Mouse (Mus musculus) midbrain, embryonic 14.5 days (tissue): ENCODE measurements at regions not wholly inside any gene's neighbourhood (a gene's known extent, or its start where the extent isn't known, plus 50 kb on each side); places are given as distances from the start of the nearest gene placed in this dataset.

Experiments used
- ATAC-seq: fragments of 200-750 bp; cut with Nextera tagmentation; 2 replicates; pipeline ENCODE4 v1.8.0; 2017; ENCODE audit warnings: moderate number of reproducible peaks, moderate library complexity; ENCODE audit not compliant: low FRiP score, low TSS enrichment
- DNase-seq: peaks from one replicate; pipeline ENCODE4 v3.0.0-alpha.2; 2015
- H3K27ac ChIP-seq: fragments of 300-500 bp; sonication (generic); replicated peaks from 2 replicates; pipeline ENCODE4 v1.5.1; 2014; ENCODE audit warnings: mild to moderate bottlenecking, low read depth, low read length, moderate library complexity
- H3K27me3 ChIP-seq: fragments of 300-500 bp; sonication (generic); 2 replicates; pipeline ENCODE4 v1.6.1; 2014; ENCODE audit warnings: low read length, control low read depth, mixed read lengths; ENCODE audit not compliant: control insufficient read depth, insufficient read depth
- H3K36me3 ChIP-seq: fragments of 300-500 bp; sonication (generic); 2 replicates; pipeline ENCODE4 v1.6.1; 2014; ENCODE audit warnings: low read length, control low read depth; ENCODE audit not compliant: control insufficient read depth, insufficient read depth
- H3K4me1 ChIP-seq: fragments of 300-500 bp; sonication (generic); 2 replicates; pipeline ENCODE4 v1.6.1; 2014; ENCODE audit warnings: mild to moderate bottlenecking, antibody characterized with exemption, low read length, control low read depth; ENCODE audit not compliant: control insufficient read depth, insufficient read depth
- H3K4me2 ChIP-seq: fragments of 300-500 bp; sonication (generic); 2 replicates; pipeline ENCODE4 v1.6.1; 2014; ENCODE audit warnings: mild to moderate bottlenecking, low read length, moderate library complexity
- H3K4me3 ChIP-seq: fragments of 300-500 bp; sonication (generic); replicated peaks from 2 replicates; pipeline ENCODE4 v1.5.1; 2014; ENCODE audit warnings: low read depth, low read length
- H3K9ac ChIP-seq: fragments of 300-500 bp; sonication (generic); replicated peaks from 2 replicates; pipeline ENCODE4 v1.6.1; 2014; ENCODE audit warnings: mild to moderate bottlenecking, low read length, moderate library complexity
- H3K9me3 ChIP-seq: fragments of 300-500 bp; sonication (generic); 2 replicates; pipeline ENCODE4 v1.6.1; 2016; ENCODE audit warnings: low read length, control low read depth, mixed read lengths; ENCODE audit not compliant: control insufficient read depth
- WGBS: fragments of 180-500 bp; shearing (Covaris S2); extraction: QIAGEN DNeasy Blood & Tissue Kit; methylation state at CpG from one replicate; pipeline ENCODE4 v1.1.7; 2014; 5-methylcytosine and 5-hydroxymethylcytosine counted together

DNA sequence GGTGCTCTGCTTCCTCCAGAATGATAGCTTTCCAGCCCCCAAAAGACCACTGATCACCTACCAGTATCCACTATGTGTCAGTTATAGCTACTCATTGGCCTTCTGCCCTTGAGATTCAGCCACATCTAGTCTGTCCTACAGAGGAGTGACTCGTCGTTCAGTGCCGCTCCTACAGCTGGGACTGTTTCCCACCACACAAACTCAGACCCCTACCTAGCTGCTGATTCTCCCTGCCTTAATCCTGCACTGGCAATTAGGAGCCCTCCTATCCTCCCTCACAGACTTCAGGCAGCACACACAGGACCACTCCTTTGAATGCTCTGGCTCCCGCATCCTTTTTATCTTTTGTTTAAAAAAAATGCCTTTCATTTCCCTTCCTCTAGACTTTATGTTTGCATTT lies 275.9 kb downstream of the Klf6 start:
- no peak overlapping the region for H3K4me2 ChIP-seq
- H3K4me3 ChIP-seq, result no peak overlapping the region
- no peaks in the 10 kb centered on the region for H3K9me3 ChIP-seq
- no peak for ATAC-seq
- no peak overlapping the region for H3K27ac ChIP-seq
- H3K27me3 ChIP-seq, result no peaks in the 10 kb centered on the region
- 9% methylated on average over 4 of the region's 4 CpGs for WGBS
- H3K36me3 ChIP-seq, result no peaks in the 10 kb centered on the region
- no peak overlapping the region for H3K9ac ChIP-seq
- H3K4me1 ChIP-seq, result 0 out of 2 replicates have a peak, but pooled peaks cover 4% of the 10 kb centered on the region
- no peak for DNase-seq

DNA sequence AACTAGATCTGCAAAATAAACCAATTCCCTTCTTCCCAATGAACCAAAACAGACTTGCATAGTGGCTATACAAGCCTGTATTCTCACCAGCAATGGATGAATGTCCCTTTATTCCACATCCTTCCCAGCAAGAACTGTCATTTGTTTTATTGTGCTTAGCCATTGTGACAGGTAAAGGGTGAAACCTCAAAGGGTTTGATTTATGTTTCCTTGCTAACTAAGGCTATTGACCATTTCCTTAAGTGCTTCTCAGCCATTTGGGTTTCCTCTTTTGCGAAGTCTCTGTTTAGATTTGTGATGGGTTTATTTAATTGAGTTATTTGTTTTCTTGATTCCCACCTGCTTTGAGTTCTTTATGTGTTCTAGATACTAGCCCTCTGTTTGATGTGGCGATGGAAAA lies 281.5 kb downstream of the Klf6 start:
- ATAC-seq, result no peak
- H3K4me2 ChIP-seq, result no peak overlapping the region

DNA sequence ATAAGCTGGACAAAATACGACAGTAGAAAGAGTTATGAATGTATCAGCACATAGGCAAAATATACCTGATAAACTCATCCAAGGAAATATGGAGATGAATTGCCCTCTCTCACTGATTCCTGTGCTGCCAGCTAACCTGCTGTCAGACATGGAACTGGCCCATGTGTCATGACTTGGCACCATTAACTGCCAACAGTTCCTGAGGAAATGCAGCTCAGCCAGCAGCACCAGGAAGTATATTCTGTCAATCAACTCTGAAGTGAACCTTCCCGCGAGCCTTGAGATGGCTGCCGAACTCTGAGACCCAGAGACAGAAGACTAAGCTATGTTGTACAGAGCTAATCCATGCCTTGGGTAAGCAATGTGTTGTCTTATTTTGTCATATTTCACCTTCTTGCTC lies 292.4 kb downstream of the Klf6 start:
- Histone ChIP-seq H3K9ac (no peak overlapping the region), H3K4me2 (no peak overlapping the region), H3K27me3 (no peaks in the 10 kb centered on the region), H3K4me3 (no peak overlapping the region), H3K36me3 (no peaks in the 10 kb centered on the region), H3K9me3 (no peaks in the 10 kb centered on the region), H3K27ac (no peak overlapping the region), H3K4me1 (peaks cover 8% of the 10 kb centered on the region; the same call in 1 of the 2 replicates)
- 91% methylated on average over 4 of the region's 4 CpGs for WGBS
- DNase-seq (no peak), ATAC-seq (no peak)

More for the DNA sequence above, 281.5 kb downstream of the Klf6 start:
- 83% methylated on average over 2 of the region's 2 CpGs for WGBS
- DNase-seq, result no peak
- Histone ChIP-seq H3K9me3 (no peaks in the 10 kb centered on the region), H3K36me3 (no peaks in the 10 kb centered on the region), H3K4me1 (no peaks in the 10 kb centered on the region), H3K27ac (no peak overlapping the region), H3K9ac (no peak overlapping the region), H3K4me3 (no peak overlapping the region), H3K27me3 (no peaks in the 10 kb centered on the region)

DNA sequence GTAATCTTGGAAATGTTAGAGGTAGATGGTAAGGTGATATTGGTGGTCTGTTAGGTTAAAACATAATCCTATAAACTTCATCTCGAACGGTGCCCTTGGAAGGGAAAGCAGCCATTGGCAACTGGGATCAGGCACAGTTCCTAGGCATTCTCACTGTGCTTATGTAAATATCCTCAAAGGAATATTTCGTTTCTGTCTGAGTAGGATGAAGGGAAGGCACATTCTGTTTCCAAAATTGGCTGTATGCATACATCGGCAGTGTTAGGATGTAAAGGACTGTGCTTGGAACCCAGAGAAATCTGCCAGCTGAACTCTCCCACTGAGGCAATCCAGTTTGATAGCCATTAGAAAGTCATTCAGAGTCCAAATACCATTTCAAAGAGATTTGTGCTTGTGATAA lies 294.9 kb downstream of the Klf6 start:
- H3K4me1 ChIP-seq, result peaks cover 11% of the 10 kb centered on the region
- ATAC-seq (no peak), DNase-seq (no peak)
- no peak overlapping the region for H3K9ac ChIP-seq
- WGBS, result 72% methylated on average over 4 of the region's 4 CpGs
- no peak overlapping the region for H3K4me2 ChIP-seq
- H3K27me3 ChIP-seq, result no peaks in the 10 kb centered on the region
- no peaks in the 10 kb centered on the region for H3K9me3 ChIP-seq
- H3K4me3 ChIP-seq, result no peak overlapping the region
- no peaks in the 10 kb centered on the region for H3K36me3 ChIP-seq
- H3K27ac ChIP-seq, result no peak overlapping the region

DNA sequence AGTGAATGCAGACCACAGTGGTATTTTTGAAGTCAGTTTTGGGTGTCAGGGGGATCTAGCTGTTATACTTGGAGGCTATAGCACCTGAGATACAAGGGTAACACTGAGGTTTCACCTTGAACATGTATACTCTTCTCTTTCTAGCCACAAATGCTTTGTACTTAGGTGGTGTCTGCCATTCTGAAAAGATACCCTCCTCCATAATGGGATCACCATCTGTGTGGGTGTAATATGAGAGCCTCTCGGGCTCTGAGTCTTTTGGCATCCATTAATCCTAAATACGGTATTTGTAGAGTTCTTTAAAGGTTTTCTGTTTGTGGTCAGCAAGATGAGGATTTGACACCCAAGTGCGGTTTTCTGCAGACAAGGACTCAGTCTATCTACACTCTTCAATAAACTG lies 295.7 kb downstream of the Klf6 start:
- Histone ChIP-seq H3K27me3 (no peaks in the 10 kb centered on the region), H3K4me3 (no peak overlapping the region), H3K4me2 (no peak overlapping the region), H3K4me1 (peaks cover 11% of the 10 kb centered on the region), H3K9ac (no peak overlapping the region), H3K36me3 (no peaks in the 10 kb centered on the region), H3K9me3 (no peaks in the 10 kb centered on the region), H3K27ac (no peak overlapping the region)
- no peak for ATAC-seq
- DNase-seq, result no peak
- 44% methylated on average over 3 of the region's 3 CpGs for WGBS

DNA sequence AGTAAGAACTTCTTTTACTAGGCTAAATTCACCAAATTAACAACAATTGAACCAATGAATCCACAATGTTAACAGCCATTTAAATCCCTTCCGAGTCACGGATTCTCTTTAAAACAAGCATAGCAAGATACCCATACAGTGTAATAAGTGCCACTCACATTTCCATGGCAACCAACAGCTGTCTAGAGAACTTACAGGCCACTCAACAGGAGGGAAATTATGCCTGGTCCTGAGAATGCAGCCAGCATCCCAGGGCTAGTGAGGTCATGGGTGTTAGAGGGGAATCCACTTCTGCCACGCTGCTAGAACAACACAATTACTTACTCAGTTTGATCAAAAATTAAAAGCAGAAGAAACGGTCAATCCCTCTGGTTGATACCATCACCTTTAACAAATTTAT lies 296.7 kb downstream of the Klf6 start:
- Histone ChIP-seq H3K36me3 (no peaks in the 10 kb centered on the region), H3K4me2 (no peak overlapping the region), H3K9ac (no peak overlapping the region), H3K27ac (no peak overlapping the region), H3K4me3 (no peak overlapping the region), H3K4me1 (peaks cover 11% of the 10 kb centered on the region), H3K27me3 (no peaks in the 10 kb centered on the region), H3K9me3 (no peaks in the 10 kb centered on the region)
- 5% methylated on average over 4 of the region's 4 CpGs for WGBS
- peak; percentile 74 for DNase-seq
- ATAC-seq, result peak; percentile 72

DNA sequence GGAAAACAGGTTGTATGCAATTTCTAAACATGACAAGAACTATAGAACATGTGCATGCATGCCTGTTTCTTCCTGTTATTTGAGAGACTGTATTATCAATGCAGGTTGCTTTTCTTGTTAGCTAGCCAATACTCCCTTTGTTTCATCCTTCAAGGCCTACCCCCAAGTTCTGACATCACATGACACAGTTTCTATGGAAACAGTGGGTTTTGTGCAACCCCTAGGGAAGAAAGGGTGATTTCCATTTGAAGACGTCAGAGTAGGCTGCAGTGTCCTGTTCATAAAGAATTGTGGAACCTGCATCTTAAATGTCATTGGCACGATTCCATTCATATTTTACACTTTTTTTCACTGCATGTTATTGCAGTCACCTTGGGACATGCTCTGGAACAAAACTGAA lies 298.1 kb downstream of the Klf6 start:
- Histone ChIP-seq H3K36me3 (no peaks in the 10 kb centered on the region), H3K4me1 (peaks cover 11% of the 10 kb centered on the region), H3K27ac (peak overlapping the region; percentile 0), H3K27me3 (no peaks in the 10 kb centered on the region), H3K4me2 (no peak overlapping the region), H3K9me3 (no peaks in the 10 kb centered on the region), H3K4me3 (no peak overlapping the region), H3K9ac (no peak overlapping the region)
- peak; percentile 80 for DNase-seq
- peak; percentile 79 for ATAC-seq
- WGBS, result 12% methylated on average over 2 of the region's 2 CpGs

DNA sequence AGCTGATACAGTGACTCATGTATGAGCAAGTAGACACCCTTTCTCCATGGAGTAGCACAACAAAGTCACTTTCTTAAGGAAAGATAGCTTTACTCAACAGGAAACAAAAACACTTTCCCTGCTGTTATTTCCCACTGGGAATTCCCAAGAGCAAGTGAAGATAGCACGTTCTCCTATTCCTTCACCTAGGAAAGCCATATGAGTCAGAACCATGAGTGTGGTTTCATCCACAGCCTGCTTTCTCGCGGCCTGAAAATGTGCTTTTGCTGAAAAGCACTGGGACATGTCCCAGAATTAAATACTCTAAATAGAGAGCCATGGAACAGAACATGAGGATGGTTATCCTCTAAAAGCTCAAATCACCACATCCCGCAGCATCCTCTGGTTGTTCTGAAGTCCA lies 304.6 kb downstream of the Klf6 start:
- Histone ChIP-seq H3K4me1 (no peaks in the 10 kb centered on the region), H3K4me3 (no peak overlapping the region), H3K36me3 (no peaks in the 10 kb centered on the region), H3K4me2 (no peak overlapping the region), H3K27me3 (no peaks in the 10 kb centered on the region), H3K9ac (no peak overlapping the region), H3K9me3 (no peaks in the 10 kb centered on the region), H3K27ac (no peak overlapping the region)
- DNase-seq, result no peak
- ATAC-seq, result no peak
- 96% methylated on average over 4 of the region's 4 CpGs for WGBS

DNA sequence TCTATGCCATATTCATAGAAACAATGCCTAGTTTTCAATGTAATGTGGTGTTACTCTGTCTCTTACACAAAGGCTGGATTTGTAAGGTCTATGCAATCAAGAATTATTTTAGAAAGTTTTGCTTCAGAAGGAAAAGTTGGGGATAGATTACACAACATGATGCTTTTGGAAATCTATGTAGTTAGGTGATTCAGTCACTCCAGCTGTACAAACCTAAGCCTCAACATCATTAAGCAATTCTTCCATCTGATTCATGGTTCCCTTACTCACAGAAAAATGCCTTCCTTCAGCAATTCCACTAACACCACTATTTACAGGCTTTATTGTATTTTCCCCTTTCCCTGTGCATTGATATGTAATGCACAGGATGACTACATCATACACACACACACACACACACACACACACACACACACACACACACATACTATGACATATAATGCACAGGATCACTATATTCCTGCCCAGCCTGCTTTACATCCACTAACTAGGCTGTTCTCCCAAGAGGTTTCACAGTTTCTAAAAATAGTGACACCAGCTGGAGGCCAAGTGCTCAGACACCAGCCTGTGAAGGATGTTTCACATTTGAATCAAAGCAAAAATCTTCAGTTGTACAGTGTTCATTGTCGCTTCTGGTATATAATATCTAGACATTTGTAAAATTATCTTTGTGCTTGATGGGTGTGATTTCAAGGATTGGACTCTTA lies 305.9 kb downstream of the Klf6 start:
- H3K9me3 ChIP-seq, result no peaks in the 10 kb centered on the region
- no peaks in the 10 kb centered on the region for H3K4me1 ChIP-seq
- no peak overlapping the region for H3K4me2 ChIP-seq
- no peak overlapping the region for H3K4me3 ChIP-seq
- H3K27me3 ChIP-seq, result no peaks in the 10 kb centered on the region
- no peaks in the 10 kb centered on the region for H3K36me3 ChIP-seq
- H3K9ac ChIP-seq, result no peak overlapping the region
- 92% methylated on average over 1 of the region's 1 CpGs for WGBS
- DNase-seq (no peak), ATAC-seq (no peak)
- H3K27ac ChIP-seq, result no peak overlapping the region
